Mouse (Mus musculus) lung, postnatal 4 days (tissue): Measurements from ENCODE around the gene Ptgds.

Experiments used
- DNase-seq, 2 experiments: peaks; one replicate each; pipeline ENCODE4 v3.0.0; 2021

The Ptgds gene

GRCm38 (mm10) chr2:25479551-25480311, 9.9 kb upstream of the Ptgds start:
- DNase-seq, result no peak

- DNase-seq, result no peak
Observed at GRCm38 (mm10) chr2:25477967-25478675, 8.3 kb upstream of the Ptgds start.

- DNase-seq, result no peak
Observed at GRCm38 (mm10) chr2:25477541-25477940, 7.7 kb upstream of the Ptgds start.

GRCm38 (mm10) chr2:25472550-25472949, 2.7 kb upstream of the Ptgds start:
- DNase-seq, result no peak

- peak; percentile 28 to 56 for DNase-seq
Observed at GRCm38 (mm10) chr2:25468962-25469915, 607 bp downstream of the Ptgds start.

GRCm38 (mm10) chr2:25467606-25468303, 2.1 kb downstream of the Ptgds start:
- no peak for DNase-seq

GRCm38 (mm10) chr2:25465816-25466635, 3.8 kb downstream of the Ptgds start:
- peak; percentile 34 to 45 for DNase-seq

- DNase-seq, result no peak
Observed at GRCm38 (mm10) chr2:25465256-25465655, 4.6 kb downstream of the Ptgds start.

GRCm38 (mm10) chr2:25463630-25464029, 6.2 kb downstream of the Ptgds start:
- no peak for DNase-seq

GRCm38 (mm10) chr2:25461407-25461806, 8.4 kb downstream of the Ptgds start:
- DNase-seq, result peak in 1 of 2 experiments; percentile 12

GRCm38 (mm10) chr2:25460551-25461309, 9.1 kb downstream of the Ptgds start, which contains the start of gene Paxx:
Paxx (minus strand) TSS chr2:25461094.
- peak; percentile 94 to 97 for DNase-seq

- DNase-seq, result no peak
Observed at GRCm38 (mm10) chr2:25460135-25460534, 9.7 kb downstream of the Ptgds start.

GRCm38 (mm10) chr2:25458911-25459310, 10.9 kb downstream of the Ptgds start:
- peak; percentile 75 to 86 for DNase-seq

GRCm38 (mm10) chr2:25457022-25457896, 12.6 kb downstream of the Ptgds start:
- peak; percentile 74 to 87 for DNase-seq

- peak; percentile 70 to 87 for DNase-seq
Observed at GRCm38 (mm10) chr2:25456205-25456953, 13.5 kb downstream of the Ptgds start, which contains the start of gene Clic3. Clic3 (plus strand) TSS chr2:25456838.

- DNase-seq, result no peak
Observed at GRCm38 (mm10) chr2:25452951-25453350, 16.9 kb downstream of the Ptgds start.

GRCm38 (mm10) chr2:25450853-25451647, 18.8 kb downstream of the Ptgds start:
- DNase-seq, result no peak

- DNase-seq, result no peak
Observed at GRCm38 (mm10) chr2:25442682-25443081, 27.2 kb downstream of the Ptgds start.
